Mouse (Mus musculus) lung, postnatal 14 days (tissue): ENCODE measurements around the gene Maml3.

Source experiments
- DNase-seq: peaks from one replicate; pipeline ENCODE4 v3.0.0; 2021

The Maml3 gene

DNA sequence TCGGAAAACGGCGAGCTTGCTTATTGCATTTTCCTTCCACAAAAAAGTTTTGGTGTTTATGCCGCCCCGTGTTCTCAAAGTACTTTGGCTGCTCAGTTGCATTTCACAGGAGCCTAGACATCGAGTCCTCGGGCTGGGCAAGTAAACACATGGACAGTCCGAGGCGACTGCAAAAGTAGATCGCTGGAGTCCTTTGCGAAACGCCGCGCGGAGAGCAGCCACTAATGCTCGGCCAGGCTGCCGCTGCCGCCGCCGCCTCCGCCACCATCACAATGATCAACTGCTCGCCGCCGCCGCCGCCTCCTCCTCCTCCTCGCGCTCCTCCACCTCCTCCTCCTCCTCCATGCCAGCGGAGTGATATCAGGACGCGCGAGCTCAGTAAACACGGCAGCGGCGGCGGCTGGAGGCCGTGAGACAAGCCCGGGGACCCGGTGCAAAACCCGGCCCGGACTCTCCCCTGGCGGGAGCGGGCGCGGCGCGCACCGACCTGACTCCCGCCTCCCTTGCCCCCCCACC is at the start of gene Maml3:
Gene Maml3, minus strand, starts transcription at position 441 of the 516 bp plus-strand sequence.
- DNase-seq, result peak; percentile 93

DNA sequence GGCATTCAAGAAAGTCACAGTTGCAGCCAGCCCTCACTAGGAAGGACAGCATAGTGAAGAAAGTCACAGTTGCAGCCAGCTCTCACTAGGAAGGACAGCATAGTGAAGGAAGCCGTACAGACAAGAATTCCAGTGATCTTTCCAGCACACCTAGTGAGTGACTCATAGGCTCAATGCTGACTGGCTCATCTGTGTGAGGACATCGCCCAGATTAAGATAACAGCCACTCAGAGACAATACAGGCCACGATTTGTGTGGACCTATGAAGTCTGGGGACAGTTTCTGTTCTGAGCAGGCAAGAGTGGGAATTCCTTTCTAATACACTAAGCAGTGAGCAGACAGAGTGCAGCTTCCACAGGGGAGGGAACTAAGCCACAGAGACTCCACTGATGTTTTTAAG is 46.3 kb upstream of the Maml3 start:
- no peak for DNase-seq

DNA sequence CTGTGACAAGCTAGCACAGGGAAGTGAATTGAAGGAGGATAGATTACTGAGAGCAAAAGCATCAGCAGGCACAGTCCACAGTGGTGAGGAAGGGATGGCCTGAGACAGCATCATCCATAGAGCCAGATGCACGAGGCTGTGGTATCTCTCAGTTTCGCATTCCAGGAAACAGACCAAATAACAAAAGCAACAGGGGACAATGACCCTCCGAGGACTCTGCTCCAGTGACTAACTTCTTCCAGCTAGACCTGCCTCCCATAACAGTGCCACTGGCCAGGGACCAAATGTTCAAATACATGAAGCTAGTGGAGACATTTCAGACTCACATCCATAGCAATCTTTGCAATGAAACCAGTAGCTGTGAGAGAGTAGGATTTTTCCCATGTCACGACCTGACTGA is 43.4 kb upstream of the Maml3 start:
- DNase-seq, result no peak

DNA sequence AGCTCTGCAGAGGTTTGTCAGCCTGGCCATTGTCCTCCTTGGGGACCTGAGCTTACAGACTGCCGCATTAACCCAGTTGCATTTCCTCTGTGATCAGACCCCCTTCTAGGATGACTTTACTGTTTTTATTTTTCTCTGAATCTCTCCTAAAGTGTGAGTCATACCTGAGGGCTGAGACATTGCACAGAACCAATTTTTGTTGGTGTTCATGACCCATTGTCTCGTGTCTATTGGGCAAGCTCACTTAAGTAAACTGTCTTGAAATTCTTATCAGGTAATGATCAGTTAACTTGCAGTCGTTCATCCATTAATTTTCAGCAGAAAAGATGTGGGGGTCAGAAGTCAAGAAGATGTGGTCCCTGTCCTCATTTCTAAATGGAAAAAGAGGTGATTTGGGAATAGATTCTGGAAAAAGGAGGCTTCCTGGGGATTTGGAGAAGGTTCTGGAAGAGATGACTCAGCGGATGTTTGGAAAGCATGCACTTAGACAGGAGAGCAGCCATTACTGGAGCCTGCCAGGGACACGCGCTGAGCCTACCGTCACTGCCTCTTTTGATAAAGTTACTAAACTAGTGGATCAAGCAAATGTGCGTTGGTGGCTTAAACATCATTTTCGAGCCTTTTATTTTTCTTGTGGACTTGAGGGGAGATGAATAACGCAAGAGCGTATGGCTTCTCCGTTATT is 40.0 kb upstream of the Maml3 start:
- no peak for DNase-seq

DNA sequence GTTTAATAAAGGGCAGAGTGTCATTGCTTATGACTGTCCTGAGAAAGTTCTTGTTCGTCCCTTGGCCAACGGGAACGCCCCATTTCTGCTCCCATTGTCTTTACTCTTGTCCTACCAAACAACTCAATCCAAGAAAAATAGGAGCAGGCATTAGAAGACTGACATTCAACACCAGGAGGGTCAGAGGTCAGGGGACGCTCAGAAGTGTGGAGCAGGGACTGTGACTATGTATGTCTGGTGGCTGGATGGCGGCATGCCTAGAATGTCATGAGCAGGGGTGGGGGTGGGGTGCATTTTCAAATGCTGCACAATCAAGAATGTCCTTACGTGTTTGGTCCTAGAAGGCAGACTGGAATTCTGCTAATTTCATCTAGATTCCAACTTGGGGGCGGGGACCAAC is 38.1 kb upstream of the Maml3 start:
- no peak for DNase-seq

DNA sequence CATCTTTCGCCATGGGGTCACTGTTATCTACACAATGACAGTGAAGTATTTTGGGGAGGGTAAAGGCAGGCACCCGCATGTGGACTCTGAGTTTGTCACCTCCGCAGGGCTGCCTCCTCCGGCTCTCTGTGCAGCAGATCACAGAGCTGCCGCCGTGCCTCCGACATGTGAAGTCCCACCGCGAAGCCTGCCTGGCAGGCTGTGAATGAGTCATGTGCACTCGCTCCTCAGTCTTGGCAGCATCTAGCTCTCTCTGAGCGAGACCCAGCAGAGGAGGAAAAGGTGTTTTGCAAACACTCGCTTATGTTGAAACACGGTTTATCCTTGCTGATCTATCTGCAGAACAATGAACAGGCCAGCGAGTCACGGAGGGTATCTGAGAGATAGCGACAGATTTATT is 35.3 kb upstream of the Maml3 start:
- peak; percentile 40 for DNase-seq

DNA sequence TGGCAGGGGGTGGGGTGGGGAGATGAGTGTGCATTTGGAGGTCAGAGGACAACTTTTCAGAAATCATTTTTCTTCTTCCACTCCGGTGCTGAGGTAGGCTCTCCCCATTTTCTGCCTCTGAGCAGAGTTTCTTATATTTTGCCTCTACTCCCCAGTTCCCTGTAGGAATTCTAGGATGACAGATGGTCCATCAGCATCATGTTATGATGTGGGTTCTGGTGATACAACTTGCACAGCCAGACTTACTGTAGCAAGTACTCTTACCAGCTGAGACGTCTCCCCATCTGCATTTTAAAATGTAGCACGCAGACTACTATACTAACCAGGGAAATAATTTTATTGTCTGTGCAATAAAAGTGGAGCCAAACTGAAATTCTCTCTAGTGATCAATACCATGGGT is 20.5 kb upstream of the Maml3 start:
- no peak for DNase-seq

DNA sequence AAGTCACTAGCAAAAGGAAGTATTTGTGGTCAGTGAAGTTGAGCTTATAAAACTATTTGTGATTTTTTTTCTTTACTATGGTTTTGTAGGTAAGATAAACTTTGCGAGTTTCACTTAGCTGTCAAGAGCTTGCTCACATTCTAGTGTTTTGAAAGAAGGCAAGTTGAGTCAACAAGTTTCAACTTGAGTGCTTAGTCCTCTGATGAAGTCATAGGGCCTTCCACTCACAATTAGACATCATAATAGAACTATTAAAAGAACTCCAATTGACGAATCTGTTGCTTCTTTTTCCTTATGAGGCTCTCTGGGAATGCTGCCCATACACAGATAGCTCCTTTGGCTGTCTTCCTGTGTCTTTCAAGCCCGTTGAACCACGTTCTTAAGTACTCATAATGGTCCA is 16.0 kb upstream of the Maml3 start:
- no peak for DNase-seq

DNA sequence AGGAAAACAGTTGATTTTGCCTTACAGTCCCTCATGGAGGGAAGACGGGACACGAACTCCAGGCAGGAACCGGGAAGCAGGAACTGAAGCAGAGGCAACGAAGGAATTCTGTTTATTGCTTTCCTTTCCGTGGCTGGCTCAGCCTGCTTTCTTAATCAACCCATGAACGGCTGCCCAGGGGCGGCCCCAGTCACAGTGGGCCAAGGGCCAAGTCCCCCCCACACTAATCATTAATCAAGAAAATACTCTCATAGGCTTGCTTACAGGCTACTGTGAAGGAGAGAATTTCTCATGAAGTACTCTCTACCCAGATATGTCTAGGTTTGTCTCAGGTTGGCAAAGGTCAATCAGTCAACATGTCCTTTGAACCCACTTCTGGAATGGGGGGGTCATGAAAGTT is 14.3 kb upstream of the Maml3 start:
- no peak for DNase-seq

DNA sequence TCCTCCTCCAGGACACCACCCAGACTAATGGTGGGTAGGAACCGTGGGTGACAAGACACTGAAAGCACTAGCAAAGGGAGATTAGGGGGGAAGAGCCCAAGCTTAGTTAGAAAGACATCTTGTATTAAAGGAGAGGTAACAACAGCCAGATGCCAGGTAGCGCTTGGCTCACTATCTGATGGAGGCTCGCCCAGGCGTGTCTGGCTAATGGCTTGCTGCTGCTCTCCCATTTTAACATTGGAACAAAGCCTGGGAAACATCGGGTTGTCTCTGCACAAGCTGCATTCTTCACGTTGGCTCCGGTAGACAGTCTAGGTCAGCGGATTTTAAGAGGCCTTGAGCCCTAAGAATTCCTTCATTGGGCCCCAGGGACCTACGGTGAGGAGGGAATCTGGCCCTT is 10.5 kb upstream of the Maml3 start:
- no peak for DNase-seq

DNA sequence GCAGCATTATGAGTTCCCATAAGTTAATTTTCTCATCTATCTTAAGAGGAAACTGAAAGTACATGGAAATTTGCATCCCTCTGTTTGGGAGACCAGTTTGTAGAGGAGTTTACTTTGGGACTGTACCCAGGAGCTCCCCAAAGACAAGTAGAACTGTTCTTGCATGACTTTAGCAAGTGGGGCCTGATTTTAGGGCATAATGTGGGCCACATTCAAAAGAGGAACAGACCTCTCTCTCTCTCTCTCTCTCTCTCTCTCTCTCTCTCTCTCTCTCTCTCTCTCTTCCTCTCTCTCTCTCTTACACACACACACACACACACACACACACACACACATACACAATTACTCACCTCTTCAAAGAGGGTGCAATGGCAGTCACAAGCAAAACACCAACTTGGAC is 3.2 kb upstream of the Maml3 start:
- no peak for DNase-seq

DNA sequence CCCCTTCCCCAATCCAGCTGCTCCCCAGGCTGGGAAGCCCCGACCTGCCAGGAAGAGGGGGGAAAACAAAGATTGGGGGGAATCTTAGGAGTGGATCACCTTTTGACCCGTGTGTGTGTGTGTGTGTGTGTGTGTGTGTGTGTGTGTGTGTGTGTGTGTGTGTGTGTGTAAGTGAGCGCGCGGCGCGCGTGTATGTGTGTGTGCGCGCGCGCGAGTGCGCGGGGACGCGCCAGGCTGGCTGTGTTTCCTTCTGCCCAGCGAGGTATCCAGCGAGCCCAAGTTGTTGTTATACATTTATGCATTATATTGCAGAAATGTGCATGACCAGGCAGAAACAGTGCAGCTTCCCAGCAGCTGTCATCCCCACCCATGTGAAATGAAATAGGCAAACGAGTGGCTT is 280 bp upstream of the Maml3 start:
- no peak for DNase-seq

DNA sequence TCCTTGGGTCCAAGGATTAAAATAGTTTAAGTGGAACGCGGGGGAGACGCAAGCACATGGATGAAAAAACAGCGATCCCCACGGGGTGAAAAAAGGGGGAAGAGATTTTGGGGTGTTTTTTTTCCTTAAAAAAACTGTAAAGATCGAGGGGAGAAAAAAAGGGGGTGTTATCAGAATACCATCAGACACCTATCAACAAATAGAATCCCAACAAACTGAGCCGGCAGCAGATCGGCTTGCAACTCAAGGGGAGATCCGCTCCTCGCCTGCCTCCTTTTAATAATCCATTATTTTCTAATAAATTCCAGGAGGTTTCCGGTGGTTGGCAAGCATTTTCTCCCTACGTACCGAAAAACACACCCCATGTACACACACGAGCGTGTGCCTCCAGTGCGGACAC is 668 bp downstream of the Maml3 start:
- DNase-seq, result no peak

DNA sequence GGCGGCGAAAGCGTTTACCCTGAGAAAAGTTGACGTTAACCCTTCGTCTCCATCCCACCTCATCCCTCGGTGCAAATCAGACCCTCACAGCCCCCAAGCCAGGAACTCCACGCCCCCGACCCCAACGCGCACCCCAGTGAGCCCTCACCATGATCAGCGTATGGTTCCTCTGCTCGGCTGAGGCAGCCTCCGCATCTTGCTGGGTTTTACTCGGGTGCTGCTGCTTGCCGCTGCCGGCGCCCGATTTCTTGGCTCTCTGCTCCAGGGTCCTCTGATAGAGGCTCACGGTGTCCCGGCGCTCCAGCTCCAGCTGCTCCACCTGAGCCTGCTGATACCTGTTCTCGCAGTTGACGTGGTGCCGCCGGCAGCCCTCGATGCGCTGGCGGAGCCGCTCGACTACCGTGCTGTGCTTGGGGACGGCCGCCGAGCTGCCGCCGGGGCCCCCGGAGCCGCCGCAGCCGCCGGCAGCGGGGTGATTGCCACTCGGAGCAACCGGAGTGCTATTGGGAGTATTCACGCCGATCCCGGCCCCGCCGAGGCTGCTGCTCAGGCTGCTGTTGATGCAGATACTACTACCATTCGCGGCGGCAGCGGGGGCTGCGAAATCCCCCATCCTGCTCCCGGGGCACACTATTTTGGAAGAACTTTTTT is 1.2 kb downstream of the Maml3 start:
- DNase-seq, result peak; percentile 64

DNA sequence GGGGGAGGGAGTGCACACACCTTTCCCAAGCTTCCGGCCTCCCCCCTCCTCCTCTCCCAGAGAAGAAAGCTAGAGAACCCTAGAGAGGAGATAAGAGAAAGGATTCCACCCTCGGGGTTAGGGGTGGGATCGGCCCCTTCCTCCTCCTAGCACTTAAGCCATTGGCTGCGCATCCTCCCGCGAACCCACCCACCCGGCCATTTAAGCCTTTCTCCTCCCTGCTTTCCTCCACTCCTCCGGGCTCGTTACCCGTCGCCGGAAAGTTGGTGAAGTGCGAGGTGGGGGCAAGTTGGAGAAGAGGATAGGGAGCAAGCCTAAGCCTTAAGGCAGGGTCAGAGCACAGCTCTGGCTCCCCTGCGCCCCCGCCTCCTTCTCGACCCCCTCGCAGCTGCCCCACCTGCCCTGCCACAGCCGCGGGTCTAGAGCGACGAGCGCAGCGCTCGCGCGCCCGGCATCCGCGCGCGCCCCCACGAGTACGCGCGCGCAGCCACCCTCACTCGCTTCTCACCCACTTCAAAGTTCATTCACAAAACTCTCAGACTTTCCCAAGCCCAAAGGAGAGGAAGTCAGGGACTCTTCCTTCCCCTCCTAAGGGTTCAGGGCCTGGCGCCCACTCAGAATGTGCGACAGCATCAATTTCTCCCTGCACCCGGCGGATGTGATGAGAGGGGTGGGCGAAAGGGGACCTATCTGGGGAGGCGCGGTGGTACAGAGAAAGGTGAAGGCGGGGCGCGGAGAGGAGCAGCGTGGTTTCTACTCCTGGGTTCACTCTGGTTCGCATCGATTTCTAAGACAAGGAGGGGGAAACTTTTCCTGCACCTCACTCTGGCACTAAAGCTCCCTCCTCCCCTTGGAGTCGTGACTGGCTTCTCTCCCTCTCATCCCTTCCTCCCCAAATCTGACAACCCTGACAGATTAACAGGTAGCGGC is 2.0 kb downstream of the Maml3 start:
- DNase-seq, result peak; percentile 80

DNA sequence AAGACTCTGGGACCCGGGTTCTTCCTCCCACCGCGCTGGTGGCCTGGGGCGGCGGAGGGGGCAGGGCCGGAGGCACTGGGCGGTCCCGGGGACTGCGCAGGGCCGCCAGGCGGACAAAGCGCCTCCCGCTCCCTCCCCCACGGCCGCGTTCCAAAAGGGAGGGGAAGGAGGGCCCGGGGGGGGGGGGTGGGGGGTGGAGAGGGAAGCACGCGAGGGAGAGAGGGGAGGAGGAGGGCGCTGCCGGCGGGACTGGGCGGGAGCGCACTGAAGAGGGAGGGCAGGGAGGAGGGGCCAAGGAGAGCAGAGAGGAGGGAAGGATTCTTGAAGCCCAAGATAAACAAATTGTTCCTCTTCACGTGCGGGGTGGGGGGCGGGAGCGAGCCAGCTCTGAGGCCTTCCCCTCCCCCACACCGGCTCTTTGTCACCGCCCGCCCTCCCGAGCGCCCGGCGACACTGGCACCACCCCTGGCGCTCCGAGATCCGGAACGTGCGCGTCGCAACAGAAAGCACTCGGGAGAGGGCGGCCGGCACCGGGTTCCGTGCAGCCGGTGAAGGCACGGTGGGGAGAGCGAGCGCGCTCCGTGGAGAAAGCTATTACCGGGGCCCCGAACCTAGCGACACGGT is 2.8 kb downstream of the Maml3 start:
- peak; percentile 94 for DNase-seq

DNA sequence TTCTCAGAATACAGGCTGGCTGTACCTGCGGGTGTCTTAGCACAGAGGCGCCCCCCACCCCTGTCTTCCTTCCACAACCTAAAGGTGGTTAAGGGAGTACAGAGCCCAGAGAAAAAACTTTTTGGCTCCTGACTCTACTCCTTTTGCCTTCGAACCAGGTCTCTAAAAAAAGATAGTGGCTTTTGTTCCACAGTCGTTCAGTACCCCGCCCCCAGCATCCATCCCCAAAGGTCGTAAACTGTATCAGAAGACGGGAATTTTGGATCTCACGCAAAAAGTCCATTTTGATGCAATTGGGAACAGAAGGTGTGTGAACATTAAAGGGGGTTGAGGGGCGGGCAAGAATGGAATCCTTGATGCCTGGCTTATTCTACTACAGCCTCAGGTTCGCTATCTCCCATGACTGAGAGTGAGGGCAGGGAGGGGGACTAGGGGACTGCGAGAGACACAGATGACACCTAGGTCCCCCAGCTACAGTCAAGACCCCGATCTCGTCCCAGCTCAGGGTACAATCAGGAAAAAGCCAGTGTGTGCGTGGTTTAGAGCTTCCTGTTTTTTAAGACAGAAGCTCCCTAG is 3.4 kb downstream of the Maml3 start:
- DNase-seq, result no peak

DNA sequence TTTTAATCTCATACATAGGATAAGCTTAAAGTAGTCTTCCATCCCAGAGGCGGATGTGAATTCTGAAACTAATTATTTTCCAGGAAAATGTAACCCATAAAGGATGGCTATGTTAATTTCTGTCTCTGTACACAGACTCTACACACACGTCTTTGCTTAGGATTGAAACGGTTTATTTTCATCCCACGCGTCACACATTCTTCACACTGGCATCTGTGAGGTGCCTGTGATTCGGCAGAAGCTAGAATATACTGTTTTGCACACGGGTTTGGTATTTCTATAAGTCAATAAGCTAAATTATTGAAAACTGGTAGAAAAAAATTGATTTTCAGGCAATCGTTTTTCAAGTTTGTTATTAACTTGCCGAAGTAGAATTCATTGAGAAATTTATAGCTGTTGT is 4.0 kb downstream of the Maml3 start:
- no peak for DNase-seq

DNA sequence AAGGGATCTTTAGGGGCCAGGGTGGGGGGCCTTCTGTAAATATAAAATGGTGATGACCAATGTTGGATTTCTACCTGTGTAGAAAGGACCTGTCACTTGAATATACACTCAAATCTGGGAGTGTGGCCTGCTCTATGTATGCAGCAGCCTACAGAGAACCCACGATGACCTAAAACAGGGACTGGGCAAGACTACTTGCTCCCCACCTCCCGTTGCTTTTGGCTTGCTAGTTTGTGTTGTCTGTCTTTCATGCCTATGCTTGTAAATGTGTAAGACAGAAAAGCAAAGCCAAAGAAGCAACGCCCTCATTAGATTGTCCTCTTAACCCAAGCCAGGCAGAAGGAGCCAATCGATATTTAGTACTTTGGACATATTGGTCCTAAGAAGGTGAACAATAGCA is 4.6 kb downstream of the Maml3 start:
- no peak for DNase-seq

DNA sequence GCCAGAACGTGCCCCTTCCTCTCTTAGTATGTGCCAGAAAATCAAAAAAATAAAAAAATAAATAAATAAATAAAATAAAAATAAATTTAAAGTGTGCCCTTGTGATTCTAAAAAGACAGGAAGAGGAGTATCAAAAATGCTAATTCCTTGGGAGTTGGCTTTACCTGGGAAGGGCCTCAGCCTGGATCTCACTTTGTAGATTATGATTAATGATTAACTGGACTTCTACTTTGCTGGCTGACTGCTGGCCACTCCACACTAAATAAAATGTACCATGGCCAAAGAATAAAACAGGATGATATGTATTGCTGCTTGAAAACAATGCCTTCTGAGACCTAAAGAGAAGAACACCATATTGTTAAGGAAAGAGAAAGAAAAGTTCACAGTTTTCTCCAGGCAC is 5.6 kb downstream of the Maml3 start:
- DNase-seq, result no peak

DNA sequence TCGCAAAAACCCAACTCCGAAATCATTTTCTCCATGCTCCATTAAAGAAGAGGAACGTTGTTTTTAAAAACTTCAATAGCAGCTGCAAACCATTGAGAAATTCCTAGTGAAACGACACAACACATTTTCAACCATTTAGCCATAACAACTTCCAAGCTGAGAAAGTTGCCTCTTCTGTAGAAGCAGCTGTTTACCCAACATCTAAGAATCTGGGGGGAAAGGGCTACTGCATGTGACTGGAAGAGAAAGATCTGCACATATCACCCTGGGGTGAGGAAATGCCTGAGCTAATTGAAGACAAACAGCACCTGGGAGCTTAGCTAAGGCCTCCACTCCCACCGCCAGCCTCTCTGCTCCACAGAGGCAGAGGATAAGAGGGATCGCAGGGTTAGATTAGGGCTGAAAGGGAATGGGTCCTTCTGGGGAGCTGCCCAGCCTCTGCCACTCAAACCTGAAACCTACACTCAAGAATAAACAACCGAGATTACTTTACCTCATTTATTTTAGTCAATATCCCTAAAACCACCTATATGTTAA is 13.5 kb downstream of the Maml3 start:
- no peak for DNase-seq

DNA sequence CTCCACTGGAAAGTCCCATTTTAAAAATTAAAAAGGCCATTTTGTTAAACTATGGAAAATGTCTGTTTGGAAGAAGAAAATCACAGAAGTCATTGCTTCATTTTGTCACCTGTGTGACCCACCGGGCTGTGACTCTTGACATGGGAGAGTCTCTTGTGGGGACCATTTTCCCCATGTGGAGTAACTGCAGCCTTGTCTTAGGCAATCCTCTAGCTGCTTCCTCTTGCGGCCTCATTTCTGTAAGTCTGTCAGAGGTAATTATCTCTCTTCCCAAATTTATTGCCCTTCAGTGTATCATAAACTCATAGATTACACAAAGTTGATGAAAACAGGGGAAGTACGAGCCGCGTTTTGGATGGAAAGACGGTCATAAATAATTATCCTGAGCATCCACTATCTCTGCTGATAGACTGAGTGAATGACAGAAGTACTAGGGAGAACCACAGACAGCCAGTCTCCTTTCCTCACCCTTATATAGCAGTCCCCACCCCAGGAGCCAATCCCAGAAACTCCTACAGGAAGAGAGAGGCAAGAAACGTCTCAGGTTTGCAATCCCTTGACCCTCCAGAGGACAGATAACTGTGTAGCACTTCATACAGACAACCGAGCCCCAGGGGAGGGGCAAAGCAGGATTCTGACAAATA is 14.5 kb downstream of the Maml3 start:
- no peak for DNase-seq
